Mouse (Mus musculus) layer of hippocampus, postnatal 10 days (tissue): ENCODE results near the gene Xpnpep2. TPM values are rescaled to one million over a fixed set of nuclear protein-coding genes. Genes with fewer than 3 reads are reported as not detected.

Source experiments
- DNase-seq, 2 experiments: peaks; one replicate each; pipeline ENCODE4 v3.0.0; 2021; ENCODE audit warnings: low spot score in 2 of 2
- total RNA-seq, 2 experiments: library from RNA; stranded (reverse); gene quantifications; 2 replicates each; pipeline ENCODE4 v1.2.3; 2021

Gene Xpnpep2
- total RNA-seq, 2 experiments from 2014 or later: 0.75 to 0.85 TPM

- DNase-seq: no peak
These were observed 48.9 kb downstream of the Xpnpep2 start for GRCm38 (mm10) chrX:48157396-48157795.

- no peak for DNase-seq
These were observed 49.8 kb downstream of the Xpnpep2 start for GRCm38 (mm10) chrX:48158229-48158919.

- DNase-seq: no peak
These were observed 61.4 kb downstream of the Xpnpep2 start for GRCm38 (mm10) chrX:48169892-48170291.

GRCm38 (mm10) chrX:48170368-48170767 is 61.8 kb downstream of the Xpnpep2 start:
- no peak for DNase-seq

- no peak for DNase-seq
These were observed 73.3 kb downstream of the Xpnpep2 start for GRCm38 (mm10) chrX:48181844-48182243.

- no peak for DNase-seq
These were observed 76.2 kb downstream of the Xpnpep2 start for GRCm38 (mm10) chrX:48184703-48185102.

Other genes with a start within 250 kb of the Xpnpep2 start
- 10 to 100 TPM; 37.6 to 41.1 TPM for gene Smarca1, start 215.8 kb upstream of the Xpnpep2 start, total RNA-seq
- 10 to 100 TPM; 48.6 to 56.0 TPM for gene Ocrl, start 196.3 kb upstream of the Xpnpep2 start, total RNA-seq
- 10 to 100 TPM; 12.3 to 17.5 TPM for gene Apln, start 73.9 kb upstream of the Xpnpep2 start, total RNA-seq
- gene Sash3, start 37.7 kb downstream of the Xpnpep2 start, total RNA-seq: 1 to 10 TPM; 1.0 to 1.7 TPM
- gene Zdhhc9, start 100.2 kb downstream of the Xpnpep2 start, total RNA-seq: 10 to 100 TPM; 49.9 to 52.1 TPM
- gene Utp14a, start 148.1 kb downstream of the Xpnpep2 start, total RNA-seq: 10 to 100 TPM; 18.4 to 22.4 TPM
- gene Bcorl1, start 232.6 kb downstream of the Xpnpep2 start, total RNA-seq: 10 to 100 TPM; 17.6 to 19.6 TPM